Mouse (Mus musculus) lung, postnatal 36 days (tissue): ENCODE results near the gene Aldh3b3.
"Not testable (repeated sequence)": the region's sequence is repeated elsewhere in the genome, so short reads cannot be mapped to it uniquely, and the experiment has no call there.

Source experiments
- DNase-seq: peaks from one replicate; pipeline ENCODE4 v3.0.0; 2022; ENCODE audit warnings: mixed read lengths

Gene Aldh3b3

DNA sequence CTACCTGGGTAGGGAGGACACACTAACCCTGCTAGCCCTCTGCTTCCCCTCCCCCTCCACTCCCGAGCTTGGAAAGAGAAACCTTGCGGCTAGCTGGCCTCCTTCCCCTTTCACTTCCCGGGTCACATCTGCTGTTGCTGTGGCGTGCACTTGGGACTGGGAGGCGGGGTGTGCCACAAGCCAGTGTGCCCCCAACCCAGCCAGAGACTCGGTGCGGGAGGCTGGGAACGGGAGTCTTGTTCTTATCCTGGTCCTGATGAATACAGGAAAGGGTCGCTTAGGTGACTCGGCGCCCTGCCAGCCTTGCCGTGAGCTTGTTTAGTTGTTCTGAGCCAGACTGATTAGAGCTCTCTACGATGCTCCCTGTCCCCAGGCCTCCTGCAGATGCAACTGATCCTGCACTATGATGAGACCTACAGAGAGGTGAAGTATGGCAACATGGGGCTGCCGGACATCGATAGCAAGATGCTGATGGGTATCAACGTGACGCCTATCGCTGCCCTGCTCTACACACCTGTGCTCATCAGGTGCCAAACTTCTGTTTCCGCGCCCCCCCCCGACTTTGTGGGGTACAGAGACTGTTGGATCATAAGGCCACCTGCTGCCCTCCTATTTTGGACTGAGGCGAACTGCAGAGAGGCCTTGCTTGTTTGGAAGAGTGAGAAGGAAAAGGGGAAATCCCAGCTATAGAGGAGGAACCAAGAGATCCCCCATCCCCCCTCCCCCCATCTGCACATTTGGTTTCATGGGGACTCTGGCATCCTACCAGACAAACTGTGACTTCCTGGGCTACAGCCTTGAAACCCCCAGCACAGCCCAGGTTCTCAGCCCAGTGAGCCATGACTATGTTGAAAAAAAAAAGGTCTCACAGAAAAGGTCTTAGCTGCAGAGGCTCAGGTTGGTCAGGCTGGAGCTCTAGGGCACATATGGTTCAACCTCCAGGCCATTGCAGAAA is 22.3 kb upstream of the Aldh3b3 start:
- DNase-seq: peak; percentile 87

- DNase-seq: no peak
These were observed 16.1 kb upstream of the Aldh3b3 start for GRCm38 (mm10) chr19:3942315-3942714.

DNA sequence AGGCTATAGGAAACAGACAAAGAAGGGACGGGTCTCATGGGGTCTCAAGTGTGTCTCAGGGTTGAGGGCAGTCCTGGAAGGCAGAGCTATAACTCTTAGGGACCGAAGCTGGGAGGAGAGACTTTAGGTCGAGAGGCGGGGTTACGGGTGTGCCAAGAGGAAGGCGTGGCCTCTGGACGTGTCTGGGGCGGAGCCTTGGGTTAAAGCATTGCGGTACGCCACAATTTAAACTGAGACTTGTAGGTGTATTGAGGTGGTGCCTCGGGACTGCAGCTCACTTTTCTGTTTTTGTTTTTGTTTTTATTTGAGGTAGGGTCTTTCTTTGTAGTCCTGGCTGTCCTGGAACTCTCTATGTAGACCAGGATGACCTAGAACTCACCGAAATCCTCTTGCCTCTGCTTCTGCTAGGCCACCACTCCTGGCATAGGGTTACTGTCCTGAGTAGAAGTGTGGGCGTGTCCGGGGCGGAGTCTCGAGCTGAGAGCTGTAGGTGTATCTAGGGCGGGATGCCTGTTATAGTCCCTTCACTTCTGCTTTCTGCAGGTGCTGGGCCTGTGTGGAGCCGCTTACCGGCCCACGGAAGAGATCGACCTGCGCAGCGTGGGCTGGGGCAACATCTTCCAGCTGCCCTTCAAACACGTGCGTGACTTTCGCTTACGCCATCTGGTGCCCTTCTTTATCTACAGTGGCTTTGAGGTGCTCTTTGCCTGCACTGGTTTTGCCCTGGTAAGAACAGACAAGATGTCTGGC is 15.3 kb upstream of the Aldh3b3 start:
- DNase-seq: peak; percentile 92

GRCm38 (mm10) chr19:3945872-3946564 is 12.4 kb upstream of the Aldh3b3 start:
- DNase-seq: peak; percentile 51

DNA sequence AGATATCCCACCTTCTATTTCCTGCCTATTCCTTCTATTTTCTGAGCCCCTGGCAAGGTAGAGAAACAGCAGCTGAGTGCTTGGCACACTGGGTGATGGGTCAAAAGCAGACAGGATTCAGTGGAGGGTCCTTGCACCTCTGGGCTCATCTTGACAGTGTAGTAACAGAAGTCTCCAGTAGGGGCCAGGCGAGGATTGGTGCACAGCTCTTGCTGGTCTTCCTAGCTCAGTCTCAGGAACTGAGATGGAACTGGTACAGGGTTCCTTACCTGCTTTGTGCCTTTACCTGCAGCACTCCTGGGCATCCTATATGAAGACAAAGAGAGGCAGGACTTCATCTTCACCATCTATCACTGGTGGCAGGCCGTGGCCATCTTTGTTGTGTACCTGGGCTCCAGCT is 11.7 kb upstream of the Aldh3b3 start:
- DNase-seq: peak; percentile 85

DNA sequence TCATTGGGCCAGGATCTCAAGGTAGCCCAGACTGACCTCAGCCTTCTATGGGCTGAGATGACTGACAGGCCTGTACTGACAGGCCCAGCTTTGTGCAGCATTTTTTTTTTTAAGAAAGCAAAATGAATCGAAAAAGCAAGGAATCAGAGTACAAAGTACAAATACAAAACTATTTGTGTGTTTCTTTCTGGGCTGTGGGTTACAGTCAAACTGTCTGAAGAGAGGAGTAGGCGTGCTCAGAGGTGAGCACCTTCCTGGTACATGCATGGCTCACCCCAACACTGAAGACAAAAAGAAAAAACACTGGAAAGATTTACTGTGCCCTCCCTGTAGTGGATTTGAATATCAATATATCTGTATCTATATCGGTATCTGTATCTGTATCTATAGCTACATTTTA is 10.6 kb upstream of the Aldh3b3 start:
- no peak for DNase-seq

GRCm38 (mm10) chr19:3948546-3948945 is 9.9 kb upstream of the Aldh3b3 start:
- no peak for DNase-seq

DNA sequence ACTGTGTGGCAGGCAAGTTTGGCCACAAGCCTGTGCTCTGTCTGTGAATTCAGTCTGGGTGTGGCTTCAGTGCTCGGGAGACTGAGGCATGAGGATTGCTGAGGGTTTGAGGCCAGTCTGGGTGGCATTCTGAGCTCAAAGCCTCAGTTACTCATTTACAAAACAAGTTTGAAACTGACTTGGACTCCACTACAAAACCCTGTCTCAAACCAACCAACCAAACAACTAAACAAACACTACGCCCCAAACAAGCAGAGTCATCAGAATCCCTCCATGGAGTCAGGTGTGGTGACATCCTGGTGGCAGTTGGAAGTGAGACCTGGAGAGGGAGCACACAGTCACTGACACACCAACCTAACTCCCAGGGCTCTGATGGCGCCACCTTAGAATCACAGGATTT is 8.1 kb upstream of the Aldh3b3 start:
- DNase-seq: no peak

DNA sequence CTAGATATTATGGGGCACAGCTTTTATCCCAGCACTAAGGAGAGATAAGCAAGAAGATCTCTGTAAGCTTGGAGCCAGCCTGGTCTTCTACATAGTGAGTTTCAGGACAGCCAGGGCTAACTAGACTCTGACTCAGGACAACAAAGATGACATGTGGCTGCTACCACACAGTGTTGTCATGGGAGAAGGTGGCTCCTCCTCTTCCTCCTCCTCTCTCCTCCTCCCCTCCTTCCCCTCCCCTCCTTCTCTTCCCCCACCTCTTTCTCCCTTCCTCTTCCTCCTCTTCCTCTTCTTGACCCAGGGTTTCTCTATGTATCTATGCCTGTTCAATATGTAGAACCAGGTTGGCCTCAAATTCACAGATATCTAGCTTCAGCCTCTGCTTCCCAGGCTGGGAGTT is 7.0 kb upstream of the Aldh3b3 start:
- DNase-seq: no peak

GRCm38 (mm10) chr19:3952099-3952498 is 6.3 kb upstream of the Aldh3b3 start:
- peak; percentile 26 for DNase-seq

DNA sequence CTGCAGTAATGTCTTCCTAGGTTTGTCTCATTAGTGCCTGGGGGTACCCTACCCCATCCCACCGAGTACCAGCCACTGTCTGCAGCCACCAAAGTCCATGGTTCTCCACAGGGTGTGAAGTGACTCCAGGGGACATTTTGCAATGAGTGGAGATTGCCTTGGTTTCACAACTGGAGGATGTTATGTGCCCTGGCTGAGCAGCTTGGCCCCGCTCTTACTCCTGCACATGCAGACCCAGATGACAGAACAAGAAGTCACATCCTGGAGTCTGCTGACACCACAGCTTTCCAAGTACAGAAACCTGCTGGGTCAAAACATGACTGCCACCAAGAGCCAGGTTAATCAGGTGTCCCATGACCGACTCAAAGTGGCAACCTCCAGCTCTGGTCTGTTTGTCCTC is 3.4 kb upstream of the Aldh3b3 start:
- no peak for DNase-seq

GRCm38 (mm10) chr19:3955804-3956203 is 2.6 kb upstream of the Aldh3b3 start:
- no peak for DNase-seq

DNA sequence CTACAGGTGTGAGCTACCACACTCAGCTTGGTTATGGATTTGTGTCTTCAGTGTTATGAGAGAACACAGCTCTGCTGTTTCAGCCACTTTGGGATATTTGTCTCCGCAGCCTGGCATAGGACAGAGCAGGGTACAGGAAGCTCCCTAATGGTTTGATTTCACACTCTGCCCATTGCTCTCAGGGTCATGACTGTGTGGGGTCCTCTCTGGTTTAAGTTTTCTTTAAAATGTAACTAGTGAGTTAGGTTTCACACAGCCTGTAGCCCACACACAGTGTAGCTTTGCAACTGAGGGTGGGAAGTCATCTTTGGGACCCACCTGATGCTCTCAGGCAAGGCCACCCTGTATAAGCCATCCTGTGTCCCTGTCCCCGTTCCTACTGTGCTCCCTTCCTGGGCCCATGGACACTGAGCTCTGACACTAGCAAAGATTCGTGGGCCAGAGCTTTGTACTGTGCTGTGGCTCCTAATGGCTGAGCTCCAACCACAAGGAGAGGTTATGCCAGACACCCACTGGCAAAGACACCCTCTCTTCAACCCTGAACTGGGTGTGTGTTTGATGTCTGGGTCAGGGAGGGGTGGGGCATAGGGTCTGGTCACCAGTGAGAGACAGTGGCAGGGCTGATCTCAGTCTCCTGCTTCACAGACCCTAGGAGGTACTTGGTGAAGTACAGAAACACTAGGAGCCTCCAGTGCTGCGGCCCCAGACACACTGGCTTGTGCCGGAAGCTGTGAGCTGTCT is 979 bp upstream of the Aldh3b3 start:
- not testable (repeated sequence) for DNase-seq

- DNase-seq: no peak
These were observed 585 bp downstream of the Aldh3b3 start for GRCm38 (mm10) chr19:3959030-3959429.

DNA sequence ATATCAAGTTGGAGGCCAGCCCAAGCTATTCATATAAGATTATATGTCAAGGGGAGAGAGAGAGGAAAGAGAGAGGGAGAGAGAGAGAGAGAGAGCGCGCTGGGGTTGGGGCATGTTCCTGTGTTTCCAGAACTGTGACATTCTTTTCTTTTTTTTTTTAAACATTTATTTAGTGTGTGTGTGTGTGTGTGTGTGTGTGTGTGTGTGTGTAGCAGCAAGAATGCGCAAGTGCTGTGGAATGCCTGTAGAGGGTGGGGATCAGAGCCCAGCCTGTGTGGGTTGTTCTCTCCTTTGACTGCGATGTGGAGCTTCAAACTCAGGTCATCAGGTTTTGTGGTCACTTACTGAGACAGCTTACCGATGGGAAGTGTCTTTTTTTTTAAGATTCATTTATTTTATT is 1.8 kb downstream of the Aldh3b3 start:
- peak; percentile 53 for DNase-seq

DNA sequence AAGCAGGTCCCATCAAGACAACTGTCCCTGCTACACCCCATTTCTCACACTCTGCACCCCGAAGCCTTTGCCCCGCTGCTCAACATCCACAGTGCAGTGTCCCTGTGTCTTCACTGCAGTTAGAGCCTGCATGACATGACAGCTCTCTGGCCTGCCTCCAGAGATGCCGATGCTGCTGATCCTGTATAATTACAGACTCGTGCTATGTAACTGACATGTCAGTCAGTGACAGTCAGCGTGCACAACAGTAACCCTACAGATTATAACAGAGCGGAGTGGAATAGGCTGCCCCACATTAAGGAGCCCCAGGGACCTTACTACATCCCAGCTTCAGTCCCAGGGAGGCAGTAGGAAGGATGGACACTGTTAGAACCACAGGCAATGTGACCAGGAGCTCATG is 3.4 kb downstream of the Aldh3b3 start:
- DNase-seq: not testable (repeated sequence)

DNA sequence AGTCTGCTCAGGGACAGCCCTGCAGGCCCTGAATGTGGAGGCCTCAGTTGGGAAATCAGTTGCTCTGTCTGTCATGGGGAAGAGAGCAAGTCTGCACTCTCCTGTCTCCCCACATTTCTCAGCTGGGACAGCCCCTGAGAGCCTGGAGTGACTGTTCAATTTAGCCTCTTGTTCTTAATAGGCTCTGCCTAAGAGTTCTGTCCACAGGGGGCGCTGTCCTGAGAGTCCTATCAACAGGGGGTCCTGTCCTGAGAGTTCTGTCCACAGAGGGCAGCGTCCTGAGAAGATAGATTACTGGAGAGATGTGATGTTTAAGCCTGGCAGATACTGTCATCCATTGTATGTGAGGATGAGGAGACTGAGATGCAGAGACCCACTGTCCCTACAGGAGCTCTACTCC is 4.0 kb downstream of the Aldh3b3 start:
- DNase-seq: peak; percentile 64

DNA sequence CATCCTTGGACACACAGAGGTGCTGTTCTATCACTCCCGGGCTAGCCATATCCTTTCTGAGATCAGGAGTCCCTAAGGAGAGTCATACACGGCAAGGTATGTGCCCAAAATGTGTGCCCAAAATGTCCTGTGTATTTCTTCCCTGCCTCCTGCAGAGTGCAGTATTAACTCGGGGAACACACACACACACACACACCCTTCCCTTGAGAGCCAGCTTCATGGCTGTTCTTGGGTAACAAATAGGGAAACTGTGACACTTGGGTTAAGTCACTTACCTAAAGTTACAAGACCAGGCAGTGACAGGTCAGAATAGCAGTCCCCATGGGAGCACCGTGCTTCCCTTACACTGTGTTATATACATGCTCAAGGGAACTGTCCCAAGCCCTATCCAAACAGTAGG is 5.6 kb downstream of the Aldh3b3 start:
- no peak for DNase-seq

DNA sequence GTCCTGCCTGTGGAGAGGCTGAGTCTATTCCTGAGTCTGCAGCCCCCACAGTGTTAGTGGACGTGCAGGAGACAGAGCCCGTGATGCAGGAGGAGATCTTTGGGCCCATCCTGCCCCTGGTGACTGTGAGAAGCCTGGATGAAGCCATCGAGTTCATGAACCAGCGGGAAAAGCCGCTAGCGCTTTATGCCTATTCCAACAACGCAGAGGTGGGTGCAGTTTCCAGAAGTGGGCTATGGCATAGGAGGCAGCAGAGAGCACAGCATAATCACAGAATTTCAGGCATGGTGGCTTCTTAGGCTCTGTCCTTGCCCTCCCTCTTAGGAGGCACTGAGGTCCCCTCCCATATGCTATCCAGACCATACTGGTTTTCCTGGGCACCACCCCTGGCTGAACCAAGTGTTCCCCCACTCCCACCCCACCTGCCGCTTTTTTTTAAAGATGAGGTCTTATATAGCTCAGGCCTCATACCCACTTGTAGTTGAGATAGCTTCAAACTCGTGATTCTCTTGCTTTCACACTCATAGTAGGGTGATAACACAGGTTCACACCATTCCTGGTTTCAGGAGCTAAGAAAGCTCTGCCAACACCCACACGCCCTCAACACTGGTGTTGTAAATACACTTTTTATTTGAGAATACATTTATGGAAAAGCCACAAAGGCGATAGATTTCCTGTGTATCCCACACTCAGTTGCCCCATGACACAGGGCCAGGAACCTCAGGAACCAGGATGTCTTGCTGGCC is 8.1 kb downstream of the Aldh3b3 start:
- DNase-seq: no peak

GRCm38 (mm10) chr19:3967258-3967657 is 8.8 kb downstream of the Aldh3b3 start:
- no peak for DNase-seq

DNA sequence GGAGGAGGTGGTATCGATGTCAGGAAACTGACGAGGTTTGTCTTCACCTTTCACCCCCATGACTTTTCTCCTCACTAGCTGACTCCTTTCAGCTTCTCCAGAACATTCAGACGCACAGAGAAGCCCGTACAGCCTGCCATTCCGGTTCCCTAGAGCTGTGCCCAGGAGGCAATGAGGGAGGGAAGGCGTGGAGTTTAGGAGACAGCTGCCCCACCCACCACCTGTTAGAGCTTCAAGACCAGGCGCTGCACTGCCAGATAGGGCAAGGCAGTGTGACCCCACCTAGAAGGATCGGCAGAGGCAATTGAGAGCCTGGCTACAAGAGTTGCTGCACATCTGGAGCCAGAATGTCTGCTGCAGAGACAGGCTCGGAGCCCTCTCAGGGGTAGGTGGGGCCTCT is 13.8 kb downstream of the Aldh3b3 start, which contains the start of gene Aldh3b2:
Gene Aldh3b2, plus strand, starts transcription at position 100 of the 400 bp plus-strand sequence.
- peak; percentile 55 for DNase-seq

- DNase-seq: not testable (repeated sequence)
These were observed 16.2 kb downstream of the Aldh3b3 start for GRCm38 (mm10) chr19:3974608-3975007.
